Mouse (Mus musculus): ENCODE results near the gene Tdg.
"Not testable (repeated sequence)": the region's sequence is repeated elsewhere in the genome, so short reads cannot be mapped to it uniquely, and the experiment has no call there.

The Tdg gene

DNA sequence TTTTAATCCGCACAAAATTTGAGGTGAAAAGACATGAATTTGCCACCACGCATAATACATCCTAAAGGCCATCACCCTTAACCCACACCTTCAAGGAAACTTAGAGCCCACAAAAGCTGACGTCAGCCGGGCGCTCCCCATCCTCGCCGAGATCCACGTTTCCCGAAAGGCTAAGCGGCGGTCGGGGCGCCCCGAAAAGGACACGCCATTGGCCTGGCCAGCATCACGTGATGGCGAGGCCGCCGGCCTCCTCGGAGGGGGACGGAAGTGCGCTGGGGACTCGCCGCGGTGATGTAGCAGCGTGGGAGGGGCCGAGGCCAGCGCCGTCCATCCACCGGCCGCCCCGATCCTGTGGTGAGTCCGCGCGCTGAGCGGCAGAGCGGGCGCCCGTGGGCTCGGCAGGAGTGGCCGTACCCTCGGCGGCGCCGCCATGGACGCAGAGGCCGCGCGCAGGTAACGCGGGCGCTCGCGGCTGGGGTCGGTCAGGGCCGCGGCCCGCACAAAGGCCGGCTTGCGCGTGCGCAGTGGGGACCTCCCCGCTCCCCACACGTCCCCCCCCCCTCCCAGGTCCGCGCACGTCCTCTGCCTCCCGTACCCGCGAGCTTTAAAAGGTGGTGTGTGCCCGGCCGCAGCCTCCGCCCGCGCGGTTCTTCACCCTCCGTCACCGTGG, at the start of gene Tdg:
Gene Tdg, plus strand, starts transcription at position 243 of the 670 bp plus-strand sequence.
- DNase-seq (ENCODE audit: low read depth, low spot score): peak; percentile 98

DNA sequence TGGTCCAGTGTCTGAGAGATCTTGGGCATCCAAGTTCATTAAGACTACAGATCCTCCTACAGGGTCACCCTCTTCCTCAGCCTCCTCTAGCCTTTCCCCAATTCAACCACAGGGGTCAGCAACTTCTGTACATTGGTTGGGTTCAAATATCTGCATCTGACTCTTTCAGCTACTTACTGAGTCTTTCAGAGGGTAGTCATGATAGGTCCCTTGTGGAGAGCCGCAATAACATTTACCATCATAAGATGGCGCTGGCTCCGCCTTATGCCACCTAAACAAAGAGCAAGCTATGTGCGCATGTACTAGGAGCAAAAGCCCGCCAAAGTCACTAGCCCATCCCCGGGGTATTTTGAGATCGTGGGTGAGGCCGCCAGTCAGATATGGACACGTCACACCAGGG, 40.0 kb upstream of the Tdg start:
- not testable (repeated sequence) for DNase-seq (ENCODE audit: low read depth, low spot score)

DNA sequence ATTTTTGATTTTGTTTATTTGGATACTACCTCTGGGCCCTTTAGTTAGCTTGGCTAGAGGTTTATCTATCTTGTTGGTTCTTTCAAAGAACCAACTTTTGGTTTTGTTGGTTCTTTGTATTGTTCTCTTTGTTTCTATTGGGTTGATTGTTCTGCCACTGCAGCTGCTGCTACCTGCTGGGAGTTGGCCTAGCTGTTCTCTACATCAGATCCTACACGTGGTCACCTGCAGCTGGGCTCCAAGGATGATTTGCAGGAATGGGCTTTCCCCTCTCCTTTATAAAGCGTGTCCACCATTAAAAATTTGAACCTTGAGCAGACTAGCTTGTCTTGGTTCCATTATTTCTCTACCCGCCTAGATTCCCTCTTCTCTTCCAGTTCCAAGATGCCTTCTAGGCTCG, 35.2 kb upstream of the Tdg start:
- not testable (repeated sequence) for DNase-seq (ENCODE audit: low read depth, low spot score)

DNA sequence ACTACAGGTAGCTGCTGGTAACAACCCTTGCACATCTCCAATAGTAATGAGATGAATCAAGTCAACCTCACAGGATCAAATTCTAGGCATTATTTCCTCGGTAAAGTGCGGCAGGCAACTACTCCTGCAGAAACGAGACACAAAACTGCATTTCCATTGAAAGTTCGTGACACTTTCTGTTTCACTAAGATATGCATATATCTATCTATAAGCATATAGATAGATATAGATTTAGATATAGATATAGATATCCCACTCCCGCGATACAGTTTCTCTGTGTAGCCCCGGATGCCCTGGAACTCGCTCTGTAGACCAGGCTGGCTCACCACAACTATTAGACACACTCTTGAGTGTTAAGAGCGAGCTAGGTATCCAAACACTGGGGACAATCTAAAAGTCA, 7.4 kb upstream of the Tdg start:
- DNase-seq (ENCODE audit: low read depth, low spot score): no peak

DNA sequence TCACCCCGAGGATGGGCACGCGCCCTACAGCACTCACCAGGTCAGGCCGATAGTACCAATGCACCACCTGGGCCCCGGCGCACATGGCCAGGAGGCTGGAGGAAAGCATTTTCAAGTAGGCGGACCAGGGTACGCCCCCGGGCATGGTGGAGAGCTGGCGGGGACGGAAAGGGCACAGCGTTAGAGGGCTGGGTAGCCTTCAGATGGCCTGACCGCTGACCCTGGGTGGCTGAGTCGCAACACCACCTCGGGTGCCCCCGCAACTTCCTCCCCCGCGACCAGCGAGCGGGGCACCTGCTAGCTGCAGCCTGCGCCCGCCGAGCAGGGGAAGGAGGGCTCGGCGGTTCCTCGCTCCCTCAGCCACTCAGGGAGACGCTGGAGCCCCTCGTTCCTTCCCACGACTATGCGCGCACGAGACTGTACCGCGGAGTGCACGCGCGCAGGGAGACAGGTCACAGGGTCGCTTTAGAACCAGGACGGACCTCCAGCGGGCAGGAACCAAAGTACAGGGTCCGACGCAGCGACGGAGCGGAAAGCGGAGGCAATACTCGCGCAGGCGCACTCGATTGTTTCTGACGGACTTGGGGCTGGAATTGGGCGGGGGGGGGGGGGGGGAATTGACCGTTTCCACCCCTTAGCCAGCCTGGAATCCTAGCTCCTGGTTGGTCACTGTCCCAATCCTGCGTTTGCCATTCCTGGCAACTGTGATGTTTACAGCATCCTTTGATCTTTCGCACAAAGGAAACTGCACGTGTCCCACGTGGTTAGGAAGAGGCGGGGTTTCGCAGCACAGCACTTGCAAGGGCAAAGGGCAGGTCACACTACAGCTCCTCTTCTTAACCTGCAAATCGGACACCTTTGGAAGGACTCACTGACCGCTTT, 6.7 kb upstream of the Tdg start, which contains the start of gene 1190007I07Rik:
Gene 1190007I07Rik, minus strand, starts transcription at position 558 of the 882 bp plus-strand sequence.
- DNase-seq (ENCODE audit: low read depth, low spot score): peak; percentile 96

DNA sequence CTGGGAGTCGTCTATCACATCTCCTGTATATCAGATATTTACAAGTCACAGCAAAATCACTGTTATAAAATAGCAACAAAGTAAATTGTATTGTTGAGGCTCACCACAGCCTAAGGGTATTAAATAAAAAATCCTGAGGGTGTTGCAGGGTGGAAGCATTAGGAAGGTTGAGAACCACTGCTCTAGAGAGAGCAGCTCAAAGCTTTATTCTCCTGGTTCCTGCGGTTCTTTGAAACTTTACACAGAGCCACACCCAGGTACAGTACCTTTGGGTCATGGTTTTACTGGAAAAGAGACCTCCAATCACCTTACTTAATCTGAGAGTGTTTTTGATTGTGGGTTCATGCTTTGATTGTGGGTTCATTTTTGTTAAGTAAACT, 6.1 kb upstream of the Tdg start:
- not testable (repeated sequence) for DNase-seq (ENCODE audit: low read depth, low spot score)

DNA sequence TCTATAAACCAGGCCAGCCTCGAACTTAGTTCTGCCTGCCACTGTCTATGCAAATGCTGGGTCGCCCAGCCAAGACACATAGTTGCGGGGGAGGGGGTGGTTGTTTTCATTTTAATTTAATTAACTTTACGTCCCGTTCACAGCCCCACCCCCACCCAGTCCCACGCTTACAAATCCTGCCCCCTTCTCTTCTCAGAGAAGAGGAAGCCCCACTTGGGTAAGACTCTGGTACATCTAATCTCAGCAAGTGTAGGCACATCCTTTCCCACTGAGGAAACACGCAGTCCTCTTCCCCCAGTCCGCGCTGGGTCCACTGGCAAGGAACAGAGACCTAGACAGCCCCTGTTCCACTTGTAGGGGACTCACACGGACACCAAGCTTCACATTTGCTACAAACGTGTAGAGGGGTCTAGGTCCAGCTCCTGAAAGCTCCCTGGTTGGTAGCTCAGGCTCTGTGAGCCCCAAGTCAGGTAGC, 480 bp upstream of the Tdg start:
- no peak for DNase-seq (ENCODE audit: low read depth, low spot score)

DNA sequence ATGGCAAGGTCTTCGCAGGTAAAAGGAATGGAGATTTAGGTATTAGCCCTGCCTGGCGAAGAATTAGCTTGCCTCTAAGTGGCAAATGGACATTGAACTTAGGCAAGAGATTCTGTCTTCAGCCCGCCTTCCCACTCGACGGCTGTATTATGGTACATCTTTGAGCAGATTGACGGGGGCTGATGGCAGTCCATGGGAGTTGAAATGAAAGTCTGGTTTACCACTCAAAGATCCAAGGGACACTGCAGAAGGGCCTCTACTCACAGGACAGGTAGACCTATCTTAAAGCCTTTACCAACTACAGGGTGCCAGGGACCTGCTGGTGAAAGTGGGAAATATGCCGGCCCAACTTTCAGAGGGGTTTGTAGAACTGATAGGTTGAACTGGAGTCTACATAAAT, 869 bp downstream of the Tdg start:
- no peak for DNase-seq (ENCODE audit: low read depth, low spot score)

DNA sequence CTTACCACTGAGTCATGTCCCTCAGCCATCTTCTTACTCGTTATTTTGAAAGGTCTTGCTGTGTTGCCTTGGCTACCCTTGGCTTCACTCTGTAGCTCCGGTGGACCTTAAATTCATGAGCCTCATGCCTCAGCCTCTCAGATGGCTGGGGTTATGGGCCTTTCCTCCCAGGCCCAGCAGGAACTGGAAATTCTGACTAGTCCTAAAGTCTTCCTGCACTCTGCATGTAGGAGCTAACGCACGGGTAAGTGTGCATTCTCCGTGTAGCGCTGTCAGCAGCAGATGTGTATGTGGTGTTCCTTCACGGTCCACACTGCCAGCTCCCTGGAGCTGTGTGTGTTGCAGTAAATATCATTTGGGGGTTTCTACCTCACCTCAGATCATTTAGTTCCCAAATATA, 1.5 kb downstream of the Tdg start:
- DNase-seq (ENCODE audit: low read depth, low spot score): no peak

DNA sequence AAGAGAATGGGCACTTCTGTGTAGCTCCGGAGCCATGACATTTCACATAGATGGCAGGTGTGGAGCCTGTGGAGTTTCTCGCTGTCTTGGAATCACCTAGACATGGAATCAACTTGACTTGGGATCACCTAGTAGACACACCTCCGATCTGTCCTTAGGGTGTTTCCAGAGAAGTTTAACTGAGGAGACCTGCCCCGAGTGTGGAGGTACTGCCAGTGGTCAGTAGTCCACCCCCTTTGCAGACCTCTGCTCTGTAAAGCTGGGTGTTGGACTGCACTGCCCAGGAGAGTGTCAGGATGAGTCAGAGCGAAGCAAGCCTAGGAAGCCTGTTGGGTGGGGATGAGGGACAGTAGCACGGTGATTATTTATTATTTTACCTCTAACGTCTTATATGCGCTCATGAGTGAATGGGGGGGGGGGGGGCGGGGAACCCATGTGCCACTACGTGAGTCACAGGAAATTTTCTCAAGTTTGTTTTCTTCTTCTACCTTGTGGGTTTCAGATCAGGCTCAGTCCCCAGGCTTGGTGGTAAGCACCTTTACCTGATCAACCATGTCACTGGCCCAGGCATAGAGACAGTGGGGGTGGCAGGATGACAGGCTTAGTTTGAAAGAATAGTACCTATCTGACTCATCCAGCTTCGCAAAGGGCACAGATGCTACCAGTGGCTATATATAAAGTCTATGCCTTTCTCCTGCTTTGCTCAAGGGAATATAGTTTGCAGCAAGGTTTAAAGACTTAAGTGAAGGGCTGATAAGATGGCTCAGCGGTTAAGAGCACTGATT, 3.1 kb downstream of the Tdg start:
- peak; percentile 53 for DNase-seq (ENCODE audit: low read depth, low spot score)

DNA sequence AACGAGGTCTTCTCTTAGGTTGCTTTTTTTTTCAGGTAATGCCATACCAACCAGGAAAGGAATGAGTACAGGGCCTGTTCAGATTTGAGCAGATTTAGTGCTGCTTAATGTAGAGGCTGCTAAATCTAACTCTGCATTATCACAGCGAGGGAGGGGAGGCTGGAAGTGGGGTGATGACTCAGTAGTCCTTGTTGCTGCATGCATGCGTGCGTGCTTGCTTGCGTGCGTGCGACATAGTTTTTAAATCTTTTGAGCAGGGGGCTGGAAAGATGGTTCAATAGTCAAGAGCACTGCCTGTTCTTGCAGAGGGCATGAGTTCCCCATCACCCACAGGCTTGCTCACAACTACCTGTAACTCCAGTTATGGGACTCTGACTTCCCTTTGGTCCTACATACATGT, 4.7 kb downstream of the Tdg start:
- DNase-seq (ENCODE audit: low read depth, low spot score): peak; percentile 67

DNA sequence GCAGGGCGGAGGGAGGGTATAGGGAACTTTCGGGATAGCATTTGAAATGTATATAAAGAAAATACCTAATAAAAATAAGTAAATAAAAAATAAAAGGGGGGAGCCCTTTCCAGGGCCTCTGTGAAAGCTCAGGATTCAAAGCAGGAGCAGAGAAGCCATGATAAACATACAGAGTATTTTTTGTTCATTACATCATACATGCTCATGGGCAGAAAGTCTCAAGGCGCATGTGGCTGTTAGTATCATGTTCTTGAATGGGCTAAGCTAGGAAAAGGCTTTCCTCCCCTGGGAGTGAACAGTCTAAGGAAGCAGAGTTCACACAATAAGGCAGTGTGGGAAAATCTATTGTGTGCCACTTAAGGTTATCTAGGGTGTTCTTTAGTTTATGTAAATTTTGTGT, 6.7 kb downstream of the Tdg start:
- no peak for DNase-seq (ENCODE audit: low read depth, low spot score)

DNA sequence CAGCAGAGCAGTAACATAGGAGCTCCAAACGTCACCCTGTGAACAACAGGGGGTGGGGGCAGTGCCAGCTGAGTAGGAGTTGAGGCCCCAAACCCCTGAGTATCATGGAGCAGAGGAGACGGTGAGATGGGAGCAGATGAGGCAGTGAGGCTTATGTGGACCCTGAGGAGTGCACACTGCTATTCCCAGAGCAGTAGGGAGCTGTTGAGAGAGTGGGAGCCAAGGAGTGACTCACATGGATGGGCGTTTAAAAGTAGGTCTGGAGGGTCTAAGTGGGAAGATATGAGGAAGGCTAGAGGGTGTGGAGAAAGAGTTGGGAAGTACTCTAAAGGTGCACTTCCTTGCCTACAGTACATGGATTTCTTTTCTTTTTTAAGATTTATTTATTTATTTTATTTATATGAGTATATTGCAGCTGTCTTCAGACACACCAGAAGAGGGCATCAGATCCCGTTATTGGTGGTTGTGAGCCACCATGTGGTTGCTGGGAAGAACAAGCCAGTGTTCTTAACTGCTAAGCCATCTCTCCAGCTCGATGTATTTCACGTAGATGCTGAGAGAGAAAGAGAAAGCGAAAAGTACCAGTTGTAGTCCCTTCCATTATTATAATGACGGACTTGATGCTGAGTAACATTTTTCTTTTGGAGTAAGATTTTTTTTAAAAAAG, 9.5 kb downstream of the Tdg start:
- peak; percentile 78 for DNase-seq (ENCODE audit: low read depth, low spot score)

DNA sequence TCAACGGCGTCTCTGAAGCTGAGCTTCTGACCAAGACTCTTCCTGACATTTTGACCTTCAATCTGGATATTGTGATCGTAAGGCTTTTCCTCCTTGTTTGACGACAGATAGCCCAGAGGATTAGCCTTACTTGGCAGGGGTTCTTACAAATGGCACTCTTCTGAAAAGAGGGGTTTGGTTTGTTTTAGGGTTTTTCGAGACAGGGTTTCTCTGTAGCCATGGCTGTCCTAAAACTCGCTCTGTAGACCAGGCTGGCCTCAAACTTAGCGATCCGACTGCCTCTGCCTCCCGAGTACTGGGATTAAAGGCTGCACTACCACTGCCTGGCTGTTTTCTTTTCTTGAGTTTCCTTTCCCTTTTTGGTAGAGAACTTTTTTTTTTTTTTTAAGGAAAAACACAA, 11.9 kb downstream of the Tdg start:
- no peak for DNase-seq (ENCODE audit: low read depth, low spot score)

DNA sequence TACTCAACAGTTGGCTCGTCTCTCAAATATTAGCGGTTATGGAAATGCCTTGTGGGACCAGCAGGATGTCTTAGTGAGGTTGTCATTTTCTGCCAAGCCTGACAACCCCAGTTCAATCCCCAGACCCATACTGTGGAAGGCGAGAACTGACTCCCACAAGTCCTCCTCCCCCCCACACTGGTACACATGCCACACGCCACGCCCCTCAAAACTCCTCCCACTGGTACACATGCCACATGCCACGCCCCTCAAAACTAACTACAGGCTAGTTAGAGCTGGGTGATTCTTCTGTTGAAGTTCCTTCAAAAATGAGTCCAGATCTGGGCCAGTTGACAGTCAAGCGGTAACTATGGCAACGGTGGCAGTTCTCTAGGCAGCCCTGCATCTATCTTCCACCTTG, 16.5 kb downstream of the Tdg start:
- DNase-seq (ENCODE audit: low read depth, low spot score): peak; percentile 45

DNA sequence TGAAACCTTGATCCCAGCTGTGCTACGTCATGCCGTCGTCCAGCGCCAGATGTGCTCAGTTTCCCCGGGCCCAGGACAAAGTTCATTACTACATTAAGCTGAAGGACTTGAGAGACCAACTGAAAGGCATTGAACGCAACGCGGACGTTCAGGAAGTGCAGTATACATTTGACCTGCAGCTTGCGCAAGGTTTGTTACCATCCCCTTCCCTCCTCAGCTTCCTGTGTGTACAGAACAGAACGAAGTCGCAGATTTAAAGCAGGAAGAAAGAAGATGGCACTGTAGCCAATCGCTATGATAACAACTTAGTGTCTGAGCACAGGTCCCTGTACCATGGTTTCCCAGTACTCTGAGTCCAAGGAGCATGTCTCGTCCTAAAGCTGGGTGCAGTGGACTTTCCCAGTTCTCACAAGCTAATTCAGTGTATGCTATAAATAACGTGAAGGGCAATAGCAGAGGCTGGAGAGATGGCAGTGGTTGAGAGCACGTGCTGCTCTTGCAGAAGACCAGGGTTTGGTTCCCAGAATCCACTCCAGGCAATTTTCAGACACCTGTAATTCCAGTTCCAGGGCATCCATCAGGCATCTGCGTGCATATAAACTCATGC, 17.7 kb downstream of the Tdg start:
- no peak for DNase-seq (ENCODE audit: low read depth, low spot score)

DNA sequence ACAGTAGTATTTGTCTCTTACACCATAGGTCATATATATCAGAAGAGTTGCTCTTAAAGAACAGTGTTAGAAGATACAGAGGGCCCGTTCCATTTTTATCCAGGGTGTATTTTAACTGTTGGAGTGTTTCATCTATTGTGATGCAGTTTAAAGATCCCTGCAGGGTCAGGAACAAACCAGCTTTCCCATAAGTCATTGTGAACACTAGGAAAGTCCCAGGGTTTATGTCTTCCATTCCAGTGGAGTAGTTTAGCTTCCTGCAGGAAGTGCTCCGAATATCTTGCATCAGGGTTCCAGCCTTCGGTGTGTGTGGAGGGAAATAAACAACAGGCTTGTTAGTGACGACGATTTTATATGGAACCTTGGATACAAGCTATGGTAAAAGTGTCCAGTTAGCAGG, 21.6 kb downstream of the Tdg start:
- no peak for DNase-seq (ENCODE audit: low read depth, low spot score)

DNA sequence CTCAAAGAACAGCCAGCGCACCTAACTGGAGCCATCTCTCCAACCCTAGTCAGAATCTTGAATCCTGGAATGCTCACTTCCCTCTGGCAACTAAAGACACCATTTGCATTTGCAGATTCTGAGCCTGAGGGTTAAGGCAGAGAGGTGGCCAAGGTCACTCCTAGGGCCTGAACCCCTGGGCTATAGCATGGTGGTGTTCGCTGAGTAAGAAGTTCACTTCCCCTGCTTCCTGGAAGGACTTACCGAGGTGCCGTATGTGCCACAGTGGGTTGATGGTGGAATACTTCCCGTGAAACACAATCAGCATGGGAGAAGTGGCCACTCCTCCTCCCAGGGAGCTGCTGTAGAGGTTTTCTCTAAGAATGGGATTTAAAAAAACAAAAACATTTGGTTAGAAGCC, 23.0 kb downstream of the Tdg start:
- no peak for DNase-seq (ENCODE audit: low read depth, low spot score)

DNA sequence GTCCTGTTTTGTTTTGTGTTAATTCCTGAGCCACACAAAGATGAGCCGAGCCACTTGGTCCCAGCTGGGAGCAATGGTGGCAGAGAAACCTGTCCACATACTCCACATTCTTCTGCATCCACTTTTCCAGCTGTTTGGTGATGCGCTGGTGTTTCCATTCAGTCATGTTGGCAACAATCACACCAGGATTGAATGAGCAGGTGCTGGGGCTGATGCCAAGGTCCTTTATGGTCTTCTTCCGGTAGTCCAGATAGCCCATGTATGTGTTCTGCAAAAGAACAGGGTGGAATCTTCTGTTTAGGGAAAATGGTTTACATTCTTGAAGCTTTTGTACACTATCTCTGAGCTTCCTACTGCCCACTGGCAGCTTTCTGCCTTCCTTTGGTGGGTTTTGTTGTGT, 25.0 kb downstream of the Tdg start:
- no peak for DNase-seq (ENCODE audit: low read depth, low spot score)

DNA sequence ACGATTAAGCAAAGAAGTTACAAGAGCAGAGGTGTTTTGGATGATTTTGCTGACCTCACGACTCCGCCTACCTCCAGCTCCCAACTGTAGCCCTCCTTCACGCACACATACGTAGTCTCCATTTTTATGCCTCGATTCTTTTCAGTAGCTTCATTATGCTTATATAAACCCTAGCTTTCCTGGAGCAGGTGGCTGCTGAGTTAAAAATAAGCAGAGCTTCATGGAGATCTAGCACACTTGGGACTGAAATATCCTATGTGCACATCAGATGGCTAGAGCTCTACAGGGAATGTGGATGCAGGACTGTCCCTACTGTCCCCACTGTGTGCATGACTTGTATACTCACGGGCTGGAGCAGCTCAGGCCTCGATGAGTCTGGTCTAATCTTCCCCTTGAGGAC, 32.2 kb downstream of the Tdg start:
- peak; percentile 91 for DNase-seq (ENCODE audit: low read depth, low spot score)

All from brain, adult 2 months (tissue).